Mouse (Mus musculus): ENCODE results near the gene Vcpkmt. TPM values are rescaled to one million over a fixed set of nuclear protein-coding genes. Genes with fewer than 3 reads are reported as not detected.

The Vcpkmt gene
- total and polyA plus RNA-seq, 3 experiments = 18.8 to 43.1 TPM; not detected in 1

GRCm38 (mm10) chr12:69556221-69556861 is 26.5 kb downstream of the Vcpkmt start:
- Histone ChIP-seq H3K9me3 (replicated peaks; ENCODE audit: insufficient read depth, low read length) (no peaks in the 10 kb centered on the region), H3K4me1 (ENCODE audit: control insufficient read depth in 1 of 2, insufficient read depth in 2 of 2, low read length in 2 of 2) (no peaks in the 10 kb centered on the region), H3K36me3 (ENCODE audit: control insufficient read depth in 1 of 2, insufficient read depth in 2 of 2, low read length in 2 of 2) (no peaks in the 10 kb centered on the region), H3K27ac (ENCODE audit: control insufficient read depth, low read depth, low read length) (no peak overlapping the region), H3K79me2 (ENCODE audit: control insufficient read depth, insufficient read depth, low read length, poor library complexity) (no peaks in the 10 kb centered on the region), H3K9ac (ENCODE audit: control insufficient read depth, low read depth, low read length, poor library complexity, severe bottlenecking) (no peak overlapping the region), H3K27me3 (ENCODE audit: control insufficient read depth in 1 of 2, insufficient read depth in 2 of 2, low read length in 2 of 2) (no peaks in the 10 kb centered on the region), H3K4me3 (ENCODE audit: control insufficient read depth in 1 of 2, insufficient read depth in 1 of 2, low read depth in 2 of 2, low read length in 2 of 2) (no peak overlapping the region)
- no peak for DNase-seq (ENCODE audit: low read depth, low spot score)
- TF ChIP-seq BHLHE40 (IDR thresholded peaks at IDR 0.05; ENCODE audit: borderline replicate concordance, low read depth, low read length) (no peak), POLR2AphosphoS5 (IDR thresholded peaks at IDR 0.05; ENCODE audit: borderline replicate concordance, low read depth, low read length) (no peak), NELFE (IDR thresholded peaks at IDR 0.05; ENCODE audit: low read depth, low read length) (no peak), RAD21 (IDR thresholded peaks at IDR 0.05; ENCODE audit: low read depth, low read length) (no peak), MYC (IDR thresholded peaks at IDR 0.05; ENCODE audit: low read depth, low read length) (no peak), CHD1 (IDR thresholded peaks at IDR 0.05; ENCODE audit: low read depth, low read length) (no peak), ZKSCAN1 (IDR thresholded peaks at IDR 0.05; ENCODE audit: low read depth, low read length) (no peak), JUND (IDR thresholded peaks at IDR 0.05; ENCODE audit: low read depth, low read length) (no peak), CHD2 (IDR thresholded peaks at IDR 0.05; ENCODE audit: low read length) (no peak), SMC3 (IDR thresholded peaks at IDR 0.05; ENCODE audit: low read depth, low read length) (no peak), MEF2A (IDR thresholded peaks at IDR 0.05; ENCODE audit: extremely low read depth, insufficient replicate concordance, low read depth, low read length, poor library complexity, severe bottlenecking) (no peak), HCFC1 (IDR thresholded peaks at IDR 0.05; ENCODE audit: low read depth, low read length) (no peak), KAT2A (conservative IDR thresholded peaks at IDR 0.05; ENCODE audit: low read depth, low read length) (no peak), USF2 (IDR thresholded peaks at IDR 0.05; ENCODE audit: borderline replicate concordance in 1 of 2, insufficient read depth in 1 of 2, low read depth in 1 of 2, low read length in 2 of 2) (no peak), MYB (IDR thresholded peaks at IDR 0.05; ENCODE audit: low read depth, low read length) (no peak), E2F4 (IDR thresholded peaks at IDR 0.05; ENCODE audit: borderline replicate concordance, low read depth, low read length) (no peak), RCOR1 (IDR thresholded peaks at IDR 0.05; ENCODE audit: low read depth, low read length) (no peak), ZC3H11A (IDR thresholded peaks at IDR 0.05; ENCODE audit: low read depth, low read length) (no peak)

- Histone ChIP-seq H3K4me3 (ENCODE audit: control insufficient read depth in 1 of 2, insufficient read depth in 1 of 2, low read depth in 2 of 2, low read length in 2 of 2) (no peak overlapping the region), H3K4me1 (ENCODE audit: control insufficient read depth in 1 of 2, insufficient read depth in 2 of 2, low read length in 2 of 2) (peaks cover 7 to 21% of the 10 kb centered on the region in 2 experiments), H3K36me3 (ENCODE audit: control insufficient read depth in 1 of 2, insufficient read depth in 2 of 2, low read length in 2 of 2) (peaks cover 0 to 16% of the 10 kb centered on the region in 2 experiments; a peak in 2 of 4 replicates), H3K79me2 (ENCODE audit: control insufficient read depth, insufficient read depth, low read length, poor library complexity) (no peaks in the 10 kb centered on the region), H3K9me3 (replicated peaks; ENCODE audit: insufficient read depth, low read length) (no peaks in the 10 kb centered on the region), H3K27me3 (ENCODE audit: control insufficient read depth in 1 of 2, insufficient read depth in 2 of 2, low read length in 2 of 2) (no peaks in the 10 kb centered on the region), H3K27ac (ENCODE audit: control insufficient read depth, low read depth, low read length) (no peak overlapping the region), H3K9ac (ENCODE audit: control insufficient read depth, low read depth, low read length, poor library complexity, severe bottlenecking) (no peak overlapping the region)
- no peak for DNase-seq (ENCODE audit: low read depth, low spot score)
- TF ChIP-seq TCF12 (IDR thresholded peaks at IDR 0.05; ENCODE audit: low read depth, low read length) (no peak), MEF2A (IDR thresholded peaks at IDR 0.05; ENCODE audit: extremely low read depth, insufficient replicate concordance, low read depth, low read length, poor library complexity, severe bottlenecking) (no peak), SMC3 (IDR thresholded peaks at IDR 0.05; ENCODE audit: low read depth, low read length) (no peak), KAT2A (conservative IDR thresholded peaks at IDR 0.05; ENCODE audit: low read depth, low read length) (no peak), SIN3A (IDR thresholded peaks at IDR 0.05; ENCODE audit: low read length) (no peak), TAL1 (IDR thresholded peaks at IDR 0.05; ENCODE audit: low read length) (no peak), MAZ (IDR thresholded peaks at IDR 0.05; ENCODE audit: low read depth, low read length) (no peak), POLR2A (IDR thresholded peaks at IDR 0.05; ENCODE audit: control insufficient read depth in 1 of 2, insufficient read depth in 1 of 2, low read depth in 1 of 2, low read length in 2 of 2, poor library complexity in 1 of 2) (no peak), ZKSCAN1 (IDR thresholded peaks at IDR 0.05; ENCODE audit: low read depth, low read length) (no peak), USF1 (IDR thresholded peaks at IDR 0.05; ENCODE audit: low read depth, low read length) (no peak), GABPA (IDR thresholded peaks at IDR 0.05; ENCODE audit: low read depth, low read length) (no peak), MXI1 (IDR thresholded peaks at IDR 0.05; ENCODE audit: low read depth, low read length) (no peak), POLR2AphosphoS5 (IDR thresholded peaks at IDR 0.05; ENCODE audit: borderline replicate concordance, low read depth, low read length) (no peak), MAX (IDR thresholded peaks at IDR 0.05; ENCODE audit: low read length) (no peak), USF2 (IDR thresholded peaks at IDR 0.05; ENCODE audit: borderline replicate concordance in 1 of 2, insufficient read depth in 1 of 2, low read depth in 1 of 2, low read length in 2 of 2) (no peak)
These were observed 37.2 kb downstream of the Vcpkmt start for GRCm38 (mm10) chr12:69545456-69546178.
